Mouse (Mus musculus) frontal cortex, postnatal 25 days (tissue): ENCODE data around the gene Chchd4.
"Not testable (repeated sequence)": the region's sequence is repeated elsewhere in the genome, so short reads cannot be mapped to it uniquely, and the experiment has no call there.

ENCODE experiments used
- DNase-seq, 2 experiments: peaks; one replicate each; pipeline ENCODE4 v3.0.0; 2022; ENCODE audit warnings: low spot score in 2 of 2

Chchd4 gene

GRCm38 (mm10) chr6:91474441-91475190, 1.3 kb upstream of the Chchd4 start:
- peak in 1 of 2 experiments; percentile 16 for DNase-seq

GRCm38 (mm10) chr6:91473805-91474440, 577 bp upstream of the Chchd4 start:
- no peak for DNase-seq

GRCm38 (mm10) chr6:91472319-91472718, 1.0 kb downstream of the Chchd4 start:
- no peak for DNase-seq

GRCm38 (mm10) chr6:91471427-91471826, 1.9 kb downstream of the Chchd4 start:
- DNase-seq: not testable (repeated sequence)

GRCm38 (mm10) chr6:91470712-91471111, 2.6 kb downstream of the Chchd4 start:
- no peak for DNase-seq

GRCm38 (mm10) chr6:91467106-91467505, 6.2 kb downstream of the Chchd4 start:
- DNase-seq: no peak

GRCm38 (mm10) chr6:91465756-91466155, 7.6 kb downstream of the Chchd4 start:
- no peak for DNase-seq

GRCm38 (mm10) chr6:91459471-91459870, 13.9 kb downstream of the Chchd4 start:
- no peak for DNase-seq

GRCm38 (mm10) chr6:91454546-91454945, 18.8 kb downstream of the Chchd4 start:
- no peak for DNase-seq

GRCm38 (mm10) chr6:91452056-91452455, 21.3 kb downstream of the Chchd4 start:
- DNase-seq: no peak

- DNase-seq: no peak
These were observed 23.7 kb downstream of the Chchd4 start for GRCm38 (mm10) chr6:91449472-91450225.

- DNase-seq: no peak
These were observed 28.0 kb downstream of the Chchd4 start for GRCm38 (mm10) chr6:91445316-91445715.

- DNase-seq: no peak
These were observed 32.1 kb downstream of the Chchd4 start for GRCm38 (mm10) chr6:91441145-91441662.

GRCm38 (mm10) chr6:91440474-91441144, 32.7 kb downstream of the Chchd4 start:
- DNase-seq: peak; percentile 98

GRCm38 (mm10) chr6:91424151-91424550, 49.2 kb downstream of the Chchd4 start:
- DNase-seq: no peak

- no peak for DNase-seq
These were observed 51.7 kb downstream of the Chchd4 start for GRCm38 (mm10) chr6:91421629-91422028.

GRCm38 (mm10) chr6:91417291-91417845, 56.0 kb downstream of the Chchd4 start:
- DNase-seq: no peak

- no peak for DNase-seq
These were observed 57.2 kb downstream of the Chchd4 start for GRCm38 (mm10) chr6:91416146-91416545.

GRCm38 (mm10) chr6:91414890-91415289, 58.5 kb downstream of the Chchd4 start:
- DNase-seq: peak in 1 of 2 experiments; percentile 40
